Mouse (Mus musculus) hindbrain, embryonic 10.5 days (tissue): ENCODE measurements around the gene Dhrs3. TPM values are rescaled to one million over a fixed set of nuclear protein-coding genes. Genes with fewer than 3 reads are reported as not detected.

Source experiments
- DNase-seq: peaks from one replicate; pipeline ENCODE4 v3.0.0-alpha.2; 2017; ENCODE audit warnings: low spot score
- H3K27ac ChIP-seq: fragments of 300-500 bp; sonication (generic); 2 replicates; pipeline ENCODE4 v1.5.1; 2016; ENCODE audit warnings: mild to moderate bottlenecking, moderate library complexity
- H3K27me3 ChIP-seq: fragments of 300-500 bp; sonication (generic); 2 replicates; pipeline ENCODE4 v1.6.1; 2016; ENCODE audit warnings: mild to moderate bottlenecking; ENCODE audit not compliant: poor library complexity, insufficient read depth, severe bottlenecking
- H3K36me3 ChIP-seq: fragments of 300-500 bp; sonication (generic); 2 replicates; pipeline ENCODE4 v1.6.1; 2016; ENCODE audit warnings: mild to moderate bottlenecking, moderate library complexity
- H3K4me1 ChIP-seq: fragments of 300-500 bp; sonication (generic); replicated peaks from 2 replicates; pipeline ENCODE4 v1.6.1; 2016; ENCODE audit warnings: mild to moderate bottlenecking
- H3K4me3 ChIP-seq: fragments of 300-500 bp; sonication (generic); 2 replicates; pipeline ENCODE4 v1.5.1; 2016; ENCODE audit warnings: mild to moderate bottlenecking, moderate library complexity
- H3K9me3 ChIP-seq: fragments of 300-500 bp; sonication (generic); 2 replicates; pipeline ENCODE4 v1.6.1; 2016; ENCODE audit warnings: mild to moderate bottlenecking, moderate library complexity
- WGBS: fragments of 180-500 bp; shearing (Covaris S2); methylation state at CpG from one replicate; pipeline ENCODE4 v1.1.7; 2016; 5-methylcytosine and 5-hydroxymethylcytosine counted together
- polyA plus RNA-seq: library from polyadenylated mRNA; unstranded; fragments of >200 nt; fragmentation: Nextera tagmentation; extraction: Ambion mirVana; gene quantifications from 2 replicates; pipeline ENCODE4 v1.2.1, GENCODE M21; 2016

Gene Dhrs3
- polyA plus RNA-seq, 1 experiment from 2014 or later = 11.8 TPM

- Histone ChIP-seq H3K36me3 (peaks cover 9% of the 10 kb centered on the region; the same call in 1 of the 2 replicates), H3K27ac (no peak overlapping the region), H3K27me3 (no peaks in the 10 kb centered on the region), H3K9me3 (no peaks in the 10 kb centered on the region), H3K4me1 (peaks cover 18% of the 10 kb centered on the region; the same call in 1 of the 2 replicates), H3K4me3 (no peak overlapping the region)
- WGBS = 88% methylated on average over 6 of the region's 6 CpGs
- DNase-seq = no peak
These were observed 80.5 kb downstream of the Dhrs3 start for GRCm38 (mm10) chr4:144972948-144973720.

GRCm38 (mm10) chr4:144974458-144974857, 81.8 kb downstream of the Dhrs3 start:
- Histone ChIP-seq H3K4me3 (no peak overlapping the region), H3K36me3 (peaks cover 9% of the 10 kb centered on the region; the same call in 1 of the 2 replicates), H3K4me1 (peaks cover 18% of the 10 kb centered on the region; the same call in 1 of the 2 replicates)

GRCm38 (mm10) chr4:144975505-144975904, 82.9 kb downstream of the Dhrs3 start:
- H3K4me3 ChIP-seq = no peak overlapping the region
- H3K4me1 ChIP-seq = peaks cover 21% of the 10 kb centered on the region; the same call in 1 of the 2 replicates
- H3K27ac ChIP-seq = peak overlapping the region; percentile 16; the same call in 1 of the 2 replicates
- H3K9me3 ChIP-seq = no peaks in the 10 kb centered on the region
- 73% methylated on average over 2 of the region's 2 CpGs for WGBS
- H3K27me3 ChIP-seq = no peaks in the 10 kb centered on the region
- no peak for DNase-seq
- H3K36me3 ChIP-seq = peaks cover 3% of the 10 kb centered on the region; the same call in 1 of the 2 replicates

More at GRCm38 (mm10) chr4:144974458-144974857, 81.8 kb downstream of the Dhrs3 start:
- no peak for DNase-seq
- 81% methylated on average over 3 of the region's 3 CpGs for WGBS
- H3K27me3 ChIP-seq = no peaks in the 10 kb centered on the region
- H3K27ac ChIP-seq = no peak overlapping the region
- no peaks in the 10 kb centered on the region for H3K9me3 ChIP-seq

- no peak for DNase-seq
- Histone ChIP-seq H3K4me3 (no peak overlapping the region), H3K9me3 (no peaks in the 10 kb centered on the region), H3K27me3 (no peaks in the 10 kb centered on the region), H3K36me3 (peaks cover 3% of the 10 kb centered on the region; the same call in 1 of the 2 replicates), H3K27ac (no peak overlapping the region), H3K4me1 (peaks cover 24% of the 10 kb centered on the region; the same call in 1 of the 2 replicates)
- WGBS = 45% methylated on average over 1 of the region's 1 CpGs
These were observed 84.4 kb downstream of the Dhrs3 start for GRCm38 (mm10) chr4:144977057-144977456.

Other genes starting within 250 kb of the Dhrs3 start
- gene Gm436, start 206.5 kb upstream of the Dhrs3 start, polyA plus RNA-seq = not detected in 2 replicates
- not detected in 2 replicates for gene Gm13178, start 171.4 kb upstream of the Dhrs3 start, polyA plus RNA-seq
- gene Gm438, start 106.2 kb upstream of the Dhrs3 start, polyA plus RNA-seq = not detected in 2 replicates